Mouse (Mus musculus): Measurements from ENCODE around the gene Daxx. TPM values are rescaled to one million over a fixed set of nuclear protein-coding genes. Genes with fewer than 3 reads are reported as not detected.

Daxx gene
- total RNA-seq, 2 experiments from 2014 or later, result 40.6 to 55.1 TPM

- ATAC-seq (replicated peaks; ENCODE audit: poor library complexity, severe bottlenecking), result no peak
Observed at GRCm38 (mm10) chr17:33958451-33958850, 49.2 kb downstream of the Daxx start.

- no peak for ATAC-seq (replicated peaks; ENCODE audit: poor library complexity, severe bottlenecking)
Observed at GRCm38 (mm10) chr17:33959135-33959534, 49.9 kb downstream of the Daxx start.

- ATAC-seq (replicated peaks; ENCODE audit: poor library complexity, severe bottlenecking), result no peak
Observed at GRCm38 (mm10) chr17:33959948-33960347, 50.7 kb downstream of the Daxx start.

GRCm38 (mm10) chr17:33962876-33963275, 53.7 kb downstream of the Daxx start:
- no peak for ATAC-seq (replicated peaks; ENCODE audit: poor library complexity, severe bottlenecking)

Other genes with a start within 250 kb of the Daxx start
- gene Hnrnpm, start 222.6 kb upstream of the Daxx start, total RNA-seq (2014; fragmentation: Nextera tagmentation), result 501 and 545 TPM in 2 replicates
- 269 and 307 TPM in 2 replicates for gene Hnrnpm, start 222.6 kb upstream of the Daxx start, total RNA-seq (2017)
- gene March2, start 190.7 kb upstream of the Daxx start, total RNA-seq (2014; fragmentation: Nextera tagmentation), result 29.5 and 41.2 TPM in 2 replicates
- gene March2, start 190.7 kb upstream of the Daxx start, total RNA-seq (2017), result 20.0 and 22.4 TPM in 2 replicates
- 66.7 and 83.4 TPM in 2 replicates for gene Rab11b, start 148.9 kb upstream of the Daxx start, total RNA-seq (2014; fragmentation: Nextera tagmentation)
- gene Rab11b, start 148.9 kb upstream of the Daxx start, total RNA-seq (2017), result 37.9 and 46.4 TPM in 2 replicates
- 13.2 and 22.6 TPM in 2 replicates for gene Angptl4, start 127.6 kb upstream of the Daxx start, total RNA-seq (2014; fragmentation: Nextera tagmentation)
- 10.3 and 11.1 TPM in 2 replicates for gene Angptl4, start 127.6 kb upstream of the Daxx start, total RNA-seq (2017)
- gene Kank3, start 98.9 kb upstream of the Daxx start, total RNA-seq (2014; fragmentation: Nextera tagmentation), result 17.5 and 21.0 TPM in 2 replicates
- 5.3 and 5.5 TPM in 2 replicates for gene Kank3, start 98.9 kb upstream of the Daxx start, total RNA-seq (2017)
- gene Rps28, start 84.9 kb upstream of the Daxx start, total RNA-seq (2014; fragmentation: Nextera tagmentation), result 3,502 and 3,517 TPM in 2 replicates
- 2,416 and 2,576 TPM in 2 replicates for gene Rps28, start 84.9 kb upstream of the Daxx start, total RNA-seq (2017)
- 282 and 300 TPM in 2 replicates for gene Ndufa7, start 84.8 kb upstream of the Daxx start, total RNA-seq (2014; fragmentation: Nextera tagmentation)
- gene Ndufa7, start 84.8 kb upstream of the Daxx start, total RNA-seq (2017), result 133 and 200 TPM in 2 replicates
- 21.9 and 35.5 TPM in 2 replicates for gene Cd320, start 66.3 kb upstream of the Daxx start, total RNA-seq (2014; fragmentation: Nextera tagmentation)
- 20.3 and 31.3 TPM in 2 replicates for gene Cd320, start 66.3 kb upstream of the Daxx start, total RNA-seq (2017)
- not detected in 2 replicates for gene Gm7029, start 35.6 kb upstream of the Daxx start, total RNA-seq (2014; fragmentation: Nextera tagmentation)
- gene Gm7029, start 35.6 kb upstream of the Daxx start, total RNA-seq (2017), result not detected in 2 replicates
- 9.5 and 13.9 TPM in 2 replicates for gene Kifc1, start 18.8 kb upstream of the Daxx start, total RNA-seq (2014; fragmentation: Nextera tagmentation)
- 31.3 and 35.8 TPM in 2 replicates for gene Kifc1, start 18.8 kb upstream of the Daxx start, total RNA-seq (2017)
- gene Platr17, start 4.3 kb upstream of the Daxx start, total RNA-seq (2014; fragmentation: Nextera tagmentation), result 0.98 and 1.4 TPM in 2 replicates
- 0.46 TPM in 1 of 2 replicates, not detected in the other for gene Platr17, start 4.3 kb upstream of the Daxx start, total RNA-seq (2017)
- gene Tapbp, start 6.5 kb downstream of the Daxx start, total RNA-seq (2014; fragmentation: Nextera tagmentation), result 68.2 and 76.8 TPM in 2 replicates
- gene Tapbp, start 6.5 kb downstream of the Daxx start, total RNA-seq (2017), result 48.0 and 57.7 TPM in 2 replicates
- 11.9 and 22.0 TPM in 2 replicates for gene Zbtb22, start 6.5 kb downstream of the Daxx start, total RNA-seq (2014; fragmentation: Nextera tagmentation)
- 16.8 and 23.9 TPM in 2 replicates for gene Zbtb22, start 6.5 kb downstream of the Daxx start, total RNA-seq (2017)
- 44.6 and 78.3 TPM in 2 replicates for gene Rgl2, start 20.1 kb downstream of the Daxx start, total RNA-seq (2014; fragmentation: Nextera tagmentation)
- 35.5 and 35.8 TPM in 2 replicates for gene Rgl2, start 20.1 kb downstream of the Daxx start, total RNA-seq (2017)
- 177 and 226 TPM in 2 replicates for gene Pfdn6, start 30.9 kb downstream of the Daxx start, total RNA-seq (2014; fragmentation: Nextera tagmentation)
- 149 and 168 TPM in 2 replicates for gene Pfdn6, start 30.9 kb downstream of the Daxx start, total RNA-seq (2017)
- 41.4 and 56.6 TPM in 2 replicates for gene Wdr46, start 31.2 kb downstream of the Daxx start, total RNA-seq (2014; fragmentation: Nextera tagmentation)
- gene Wdr46, start 31.2 kb downstream of the Daxx start, total RNA-seq (2017), result 48.6 and 53.9 TPM in 2 replicates
- 3.2 and 3.3 TPM in 2 replicates for gene B3galt4, start 42.1 kb downstream of the Daxx start, total RNA-seq (2014; fragmentation: Nextera tagmentation)
- 3.2 and 4.0 TPM in 2 replicates for gene B3galt4, start 42.1 kb downstream of the Daxx start, total RNA-seq (2017)
- 38.4 and 39.2 TPM in 2 replicates for gene Vps52, start 46.4 kb downstream of the Daxx start, total RNA-seq (2014; fragmentation: Nextera tagmentation)
- 18.6 and 19.2 TPM in 2 replicates for gene Vps52, start 46.4 kb downstream of the Daxx start, total RNA-seq (2017)
- gene Rps18, start 46.6 kb downstream of the Daxx start, total RNA-seq (2014; fragmentation: Nextera tagmentation), result 4,404 and 5,660 TPM in 2 replicates
- 1,485 and 1,727 TPM in 2 replicates for gene Rps18, start 46.6 kb downstream of the Daxx start, total RNA-seq (2017)
- 1,023 and 1,149 TPM in 2 replicates for gene H2-K1, start 90.9 kb downstream of the Daxx start, total RNA-seq (2014; fragmentation: Nextera tagmentation)
- gene H2-K1, start 90.9 kb downstream of the Daxx start, total RNA-seq (2017), result 564 and 822 TPM in 2 replicates
- 14.5 and 19.8 TPM in 2 replicates for gene Ring1, start 115.3 kb downstream of the Daxx start, total RNA-seq (2014; fragmentation: Nextera tagmentation)
- 9.9 and 14.0 TPM in 2 replicates for gene Ring1, start 115.3 kb downstream of the Daxx start, total RNA-seq (2017)
- 35.4 and 67.3 TPM in 2 replicates for gene H2-Ke6, start 118.6 kb downstream of the Daxx start, total RNA-seq (2014; fragmentation: Nextera tagmentation)
- gene H2-Ke6, start 118.6 kb downstream of the Daxx start, total RNA-seq (2017), result 27.1 and 30.1 TPM in 2 replicates
- gene Slc39a7, start 122.3 kb downstream of the Daxx start, total RNA-seq (2014; fragmentation: Nextera tagmentation), result 41.0 and 56.8 TPM in 2 replicates
- gene Slc39a7, start 122.3 kb downstream of the Daxx start, total RNA-seq (2017), result 99.8 and 103 TPM in 2 replicates
- 51.0 and 55.4 TPM in 2 replicates for gene Rxrb, start 122.4 kb downstream of the Daxx start, total RNA-seq (2014; fragmentation: Nextera tagmentation)
- gene Rxrb, start 122.4 kb downstream of the Daxx start, total RNA-seq (2017), result 40.5 and 47.2 TPM in 2 replicates
- gene Col11a2, start 130.0 kb downstream of the Daxx start, total RNA-seq (2014; fragmentation: Nextera tagmentation), result 2.1 and 3.4 TPM in 2 replicates
- gene Col11a2, start 130.0 kb downstream of the Daxx start, total RNA-seq (2017), result 1.2 and 3.4 TPM in 2 replicates
- 6.4 and 15.0 TPM in 2 replicates for gene H2-Oa, start 182.9 kb downstream of the Daxx start, total RNA-seq (2014; fragmentation: Nextera tagmentation)
- 1.7 and 7.6 TPM in 2 replicates for gene H2-Oa, start 182.9 kb downstream of the Daxx start, total RNA-seq (2017)
- gene H2-DMa, start 210.1 kb downstream of the Daxx start, total RNA-seq (2014; fragmentation: Nextera tagmentation), result 97.2 and 116 TPM in 2 replicates
- 40.2 and 41.8 TPM in 2 replicates for gene H2-DMa, start 210.1 kb downstream of the Daxx start, total RNA-seq (2017)
- 165 and 218 TPM in 2 replicates for gene Brd2, start 213.2 kb downstream of the Daxx start, total RNA-seq (2014; fragmentation: Nextera tagmentation)
- 273 and 284 TPM in 2 replicates for gene Brd2, start 213.2 kb downstream of the Daxx start, total RNA-seq (2017)
- 3.2 and 3.6 TPM in 2 replicates for gene H2-DMb2, start 233.9 kb downstream of the Daxx start, total RNA-seq (2014; fragmentation: Nextera tagmentation)
- gene H2-DMb2, start 233.9 kb downstream of the Daxx start, total RNA-seq (2017), result 3.8 and 7.1 TPM in 2 replicates
- gene H2-DMb1, start 243.7 kb downstream of the Daxx start, total RNA-seq (2014; fragmentation: Nextera tagmentation), result 55.3 and 56.9 TPM in 2 replicates
- gene H2-DMb1, start 243.7 kb downstream of the Daxx start, total RNA-seq (2017), result 47.9 and 48.5 TPM in 2 replicates